Mouse (Mus musculus): Measurements from ENCODE around the gene Sytl2. TPM values are rescaled to one million over a fixed set of nuclear protein-coding genes. Genes with fewer than 3 reads are reported as not detected.

Gene Sytl2
- polyA plus RNA-seq, 1 experiment from 2014 or later = 3.4 TPM

GRCm38 (mm10) chr7:90319446-90319845 lies 17.4 kb downstream of the Sytl2 start:
- no peak for DNase-seq (ENCODE audit: low spot score)
- no peaks in the 10 kb centered on the region for H3K36me3 ChIP-seq
- H3K4me3 ChIP-seq = no peak overlapping the region
- no peaks in the 10 kb centered on the region for H3K27me3 ChIP-seq (ENCODE audit: insufficient read depth, poor library complexity, severe bottlenecking)
- no peaks in the 10 kb centered on the region for H3K4me1 ChIP-seq
- 86% methylated on average over 1 of the region's 1 CpGs for WGBS
- H3K9me3 ChIP-seq = no peaks in the 10 kb centered on the region
- no peak overlapping the region for H3K27ac ChIP-seq

- H3K27ac ChIP-seq = no peak overlapping the region
- H3K36me3 ChIP-seq = no peaks in the 10 kb centered on the region
- H3K27me3 ChIP-seq (ENCODE audit: insufficient read depth, poor library complexity, severe bottlenecking) = no peaks in the 10 kb centered on the region
- WGBS = 43% methylated on average over 5 of the region's 5 CpGs
- no peak for DNase-seq (ENCODE audit: low spot score)
- H3K4me1 ChIP-seq = no peaks in the 10 kb centered on the region
- no peak overlapping the region for H3K4me3 ChIP-seq
- no peaks in the 10 kb centered on the region for H3K9me3 ChIP-seq
Observed at GRCm38 (mm10) chr7:90320124-90320523, 18.1 kb downstream of the Sytl2 start.

- Histone ChIP-seq H3K4me1 (no peaks in the 10 kb centered on the region), H3K4me3 (no peak overlapping the region), H3K27me3 (ENCODE audit: insufficient read depth, poor library complexity, severe bottlenecking) (no peaks in the 10 kb centered on the region), H3K27ac (no peak overlapping the region), H3K9me3 (no peaks in the 10 kb centered on the region), H3K36me3 (no peaks in the 10 kb centered on the region)
- 83% methylated on average over 4 of the region's 4 CpGs for WGBS
- no peak for DNase-seq (ENCODE audit: low spot score)
Observed at GRCm38 (mm10) chr7:90325166-90325565, 23.1 kb downstream of the Sytl2 start.

GRCm38 (mm10) chr7:90330200-90330599 lies 28.1 kb downstream of the Sytl2 start:
- 74% methylated on average over 1 of the region's 1 CpGs for WGBS

GRCm38 (mm10) chr7:90332483-90333065 lies 30.5 kb downstream of the Sytl2 start:
- WGBS = 75% methylated on average over 3 of the region's 3 CpGs

More at GRCm38 (mm10) chr7:90330200-90330599, 28.1 kb downstream of the Sytl2 start:
- H3K27me3 ChIP-seq (ENCODE audit: insufficient read depth, poor library complexity, severe bottlenecking) = no peaks in the 10 kb centered on the region
- H3K4me3 ChIP-seq = no peak overlapping the region
- DNase-seq (ENCODE audit: low spot score) = no peak
- no peak overlapping the region for H3K27ac ChIP-seq
- H3K9me3 ChIP-seq = no peaks in the 10 kb centered on the region
- no peaks in the 10 kb centered on the region for H3K36me3 ChIP-seq
- H3K4me1 ChIP-seq = no peaks in the 10 kb centered on the region

GRCm38 (mm10) chr7:90334362-90334761 lies 32.3 kb downstream of the Sytl2 start:
- 81% methylated on average over 6 of the region's 6 CpGs for WGBS

More at GRCm38 (mm10) chr7:90332483-90333065, 30.5 kb downstream of the Sytl2 start:
- Histone ChIP-seq H3K36me3 (no peaks in the 10 kb centered on the region), H3K4me1 (no peaks in the 10 kb centered on the region), H3K27me3 (ENCODE audit: insufficient read depth, poor library complexity, severe bottlenecking) (no peaks in the 10 kb centered on the region), H3K4me3 (no peak overlapping the region), H3K27ac (no peak overlapping the region), H3K9me3 (no peaks in the 10 kb centered on the region)
- no peak for DNase-seq (ENCODE audit: low spot score)

GRCm38 (mm10) chr7:90334831-90335230 lies 32.8 kb downstream of the Sytl2 start:
- Histone ChIP-seq H3K27ac (no peak overlapping the region), H3K9me3 (no peaks in the 10 kb centered on the region), H3K4me3 (no peak overlapping the region), H3K4me1 (no peaks in the 10 kb centered on the region), H3K36me3 (no peaks in the 10 kb centered on the region), H3K27me3 (ENCODE audit: insufficient read depth, poor library complexity, severe bottlenecking) (no peaks in the 10 kb centered on the region)
- DNase-seq (ENCODE audit: low spot score) = no peak
- WGBS = 87% methylated on average over 3 of the region's 3 CpGs

More at GRCm38 (mm10) chr7:90334362-90334761, 32.3 kb downstream of the Sytl2 start:
- Histone ChIP-seq H3K4me3 (no peak overlapping the region), H3K36me3 (no peaks in the 10 kb centered on the region), H3K27me3 (ENCODE audit: insufficient read depth, poor library complexity, severe bottlenecking) (no peaks in the 10 kb centered on the region), H3K27ac (no peak overlapping the region), H3K4me1 (no peaks in the 10 kb centered on the region), H3K9me3 (no peaks in the 10 kb centered on the region)
- no peak for DNase-seq (ENCODE audit: low spot score)

GRCm38 (mm10) chr7:90335755-90336194 lies 33.7 kb downstream of the Sytl2 start:
- Histone ChIP-seq H3K36me3 (no peaks in the 10 kb centered on the region), H3K27ac (no peak overlapping the region), H3K27me3 (ENCODE audit: insufficient read depth, poor library complexity, severe bottlenecking) (no peaks in the 10 kb centered on the region), H3K9me3 (no peaks in the 10 kb centered on the region), H3K4me3 (no peak overlapping the region), H3K4me1 (no peaks in the 10 kb centered on the region)
- 38% methylated on average over 3 of the region's 3 CpGs for WGBS
- no peak for DNase-seq (ENCODE audit: low spot score)

- no peaks in the 10 kb centered on the region for H3K36me3 ChIP-seq
- no peaks in the 10 kb centered on the region for H3K27me3 ChIP-seq (ENCODE audit: insufficient read depth, poor library complexity, severe bottlenecking)
- H3K9me3 ChIP-seq = no peaks in the 10 kb centered on the region
- H3K27ac ChIP-seq = no peak overlapping the region
- no peak for DNase-seq (ENCODE audit: low spot score)
- H3K4me1 ChIP-seq = no peaks in the 10 kb centered on the region
- no peak overlapping the region for H3K4me3 ChIP-seq
- 60% methylated on average over 12 of the region's 12 CpGs for WGBS
Observed at GRCm38 (mm10) chr7:90341212-90341957, 39.3 kb downstream of the Sytl2 start.

GRCm38 (mm10) chr7:90344903-90345302 lies 42.9 kb downstream of the Sytl2 start:
- H3K4me3 ChIP-seq = no peak overlapping the region
- 72% methylated on average over 3 of the region's 3 CpGs for whole genome bisulfite sequencing
- DNase-seq (ENCODE audit: low spot score) = no peak
- no peaks in the 10 kb centered on the region for H3K36me3 ChIP-seq
- no peak overlapping the region for H3K27ac ChIP-seq
- no peaks in the 10 kb centered on the region for H3K9me3 ChIP-seq
- H3K27me3 ChIP-seq (ENCODE audit: insufficient read depth, poor library complexity, severe bottlenecking) = no peaks in the 10 kb centered on the region
- H3K4me1 ChIP-seq = peaks cover 8% of the 10 kb centered on the region; the same call in 1 of the 2 replicates

GRCm38 (mm10) chr7:90347779-90348437 lies 45.9 kb downstream of the Sytl2 start:
- no peak overlapping the region for H3K27ac ChIP-seq
- WGBS = 80% methylated on average over 5 of the region's 5 CpGs
- no peak overlapping the region for H3K4me3 ChIP-seq
- DNase-seq (ENCODE audit: low spot score) = no peak
- no peaks in the 10 kb centered on the region for H3K9me3 ChIP-seq
- no peaks in the 10 kb centered on the region for H3K27me3 ChIP-seq (ENCODE audit: insufficient read depth, poor library complexity, severe bottlenecking)
- no peaks in the 10 kb centered on the region for H3K36me3 ChIP-seq
- H3K4me1 ChIP-seq = peaks cover 8% of the 10 kb centered on the region; the same call in 1 of the 2 replicates

GRCm38 (mm10) chr7:90349014-90349413 lies 47.0 kb downstream of the Sytl2 start:
- DNase-seq (ENCODE audit: low spot score) = no peak
- Histone ChIP-seq H3K4me3 (no peak overlapping the region), H3K9me3 (no peaks in the 10 kb centered on the region), H3K4me1 (peaks cover 16% of the 10 kb centered on the region; the same call in 1 of the 2 replicates), H3K27ac (0 out of 2 replicates have a peak overlapping the region, but pooled peaks have one; percentile 13), H3K27me3 (ENCODE audit: insufficient read depth, poor library complexity, severe bottlenecking) (no peaks in the 10 kb centered on the region), H3K36me3 (no peaks in the 10 kb centered on the region)
- 24% methylated on average over 5 of the region's 5 CpGs for WGBS

- no peak overlapping the region for H3K27ac ChIP-seq
Observed at GRCm38 (mm10) chr7:90352183-90352582, 50.1 kb downstream of the Sytl2 start.

More at GRCm38 (mm10) chr7:90352183-90352582, 50.1 kb downstream of the Sytl2 start:
- Histone ChIP-seq H3K36me3 (no peaks in the 10 kb centered on the region), H3K9me3 (no peaks in the 10 kb centered on the region), H3K4me3 (no peak overlapping the region), H3K27me3 (ENCODE audit: insufficient read depth, poor library complexity, severe bottlenecking) (no peaks in the 10 kb centered on the region), H3K4me1 (peaks cover 24% of the 10 kb centered on the region; the same call in 1 of the 2 replicates)
- WGBS = 82% methylated on average over 3 of the region's 3 CpGs
- no peak for DNase-seq (ENCODE audit: low spot score)

Measured in heart, embryonic 10.5 days (tissue).